ENCODE assay signal across 18 mouse cellular contexts in the genomic region with DNA sequence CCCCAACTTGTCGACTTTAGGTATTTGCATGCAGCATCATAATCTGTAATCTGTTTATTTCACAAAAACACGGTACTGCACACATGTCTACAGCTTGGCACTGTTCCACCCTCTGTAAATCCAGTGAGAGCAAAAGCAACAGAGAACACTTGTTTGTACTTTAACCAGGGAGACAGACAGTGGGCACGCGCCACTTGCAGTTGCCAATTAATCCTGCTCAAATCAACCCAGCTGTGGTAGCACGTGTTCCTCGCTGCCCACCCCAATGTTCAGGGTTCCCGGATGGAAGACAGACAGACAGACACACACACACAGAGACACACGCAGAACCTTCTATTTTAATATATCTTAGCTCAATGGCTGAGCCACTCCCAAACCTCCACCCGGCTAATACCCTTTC. TPM values are rescaled to one million over a fixed set of nuclear protein-coding genes. Genes with fewer than 3 reads are reported as not detected.
"Had no signal": no experiment of that assay in that cellular context is flagged by ENCODE, and none has a peak within 500 bp of the region (broad histone marks: within the 10 kb centered on the region; RNA-seq: fewer than 3 reads in every experiment).

No protein-coding gene starts in this region.

- H3K36me3 ChIP-seq: midbrain, embryonic 15.5 days had no signal

- H3K27ac ChIP-seq: intestine, embryonic 15.5 days; kidney, postnatal 0 days; limb, embryonic 12.5 days; limb, embryonic 15.5 days; liver, embryonic 14.5 days; macrophage; midbrain, embryonic 12.5 days; midbrain, embryonic 15.5 days had no signal

- DNase-seq: left cerebral cortex, postnatal 4 days; liver, postnatal 0 days; lung, embryonic 14.5 days; thymus, postnatal 25 days had no signal

- H3K4me3 ChIP-seq: intestine, embryonic 15.5 days; limb, embryonic 12.5 days; limb, embryonic 15.5 days; midbrain, embryonic 12.5 days; midbrain, embryonic 15.5 days had no signal

- H3K4me2 ChIP-seq: intestine, embryonic 15.5 days; limb, embryonic 12.5 days; limb, embryonic 15.5 days; liver, embryonic 11.5 days; lung, embryonic 14.5 days; midbrain, embryonic 12.5 days; midbrain, embryonic 15.5 days had no signal

- H3K27me3 ChIP-seq: intestine, embryonic 15.5 days; limb, embryonic 12.5 days; limb, embryonic 15.5 days; midbrain, embryonic 12.5 days; midbrain, embryonic 15.5 days had no signal

- H3K9me3 ChIP-seq: intestine, embryonic 15.5 days; limb, embryonic 12.5 days; limb, embryonic 15.5 days; midbrain, embryonic 12.5 days; midbrain, embryonic 15.5 days had no signal

- H3K9ac ChIP-seq: intestine, embryonic 15.5 days; limb, embryonic 12.5 days; limb, embryonic 15.5 days; liver, embryonic 14.5 days; liver, postnatal 0 days; lung, embryonic 14.5 days; midbrain, embryonic 12.5 days; midbrain, embryonic 15.5 days had no signal

- H3K4me1 ChIP-seq: intestine, embryonic 15.5 days; limb, embryonic 12.5 days; limb, embryonic 15.5 days; midbrain, embryonic 12.5 days; midbrain, embryonic 15.5 days had no signal

- ATAC-seq: intestine, embryonic 15.5 days; liver, postnatal 0 days; lung, postnatal 0 days; midbrain, embryonic 15.5 days had no signal

RNA-seq across cellular contexts. Expression of gene Mylk2, which starts 15.3 kb away (rescaled TPM):
- polyA plus RNA-seq: limb, embryonic 12.5 days; liver, embryonic 11.5 days; liver, embryonic 14.5 days; liver, postnatal 0 days; lung, embryonic 14.5 days; macrophage; midbrain, embryonic 12.5 days; midbrain, embryonic 15.5 days; neural tube, embryonic 11.5 days; neural tube, embryonic 14.5 days; small intestine, adult 2 months; stomach, embryonic 14.5 days had no signal

RNA-seq across cellular contexts. Expression of gene Foxs1, which starts 37.2 kb away (rescaled TPM):
- polyA plus RNA-seq: limb, embryonic 12.5 days; macrophage had no signal

RNA-seq across cellular contexts. Expression of gene Dusp15, which starts 55.7 kb away (rescaled TPM):
- polyA plus RNA-seq: liver, embryonic 11.5 days; liver, postnatal 0 days; lung, postnatal 0 days; macrophage; small intestine, adult 2 months had no signal
